Mouse (Mus musculus) C2C12 (cell line): ENCODE results near the gene Ryr1.

Source experiments
- CEBPB ChIP-seq: IDR thresholded peaks from one replicate; pipeline ENCODE4 v1.6.1; 2011; ENCODE audit warnings: low read depth, mild to moderate bottlenecking, control low read depth, moderate library complexity
- CTCF ChIP-seq: IDR thresholded peaks from one replicate; pipeline ENCODE4 v1.5.1; 2011; ENCODE audit not compliant: control insufficient read depth, insufficient read depth, insufficient read length
- FOSL1 ChIP-seq: IDR thresholded peaks from one replicate; pipeline ENCODE4 v1.8.0; 2011; ENCODE audit warnings: mild to moderate bottlenecking, low read length; ENCODE audit not compliant: poor library complexity, insufficient read depth, severe bottlenecking
- MAX ChIP-seq: IDR thresholded peaks from one replicate; pipeline ENCODE4 v1.6.1; 2011; ENCODE audit warnings: mild to moderate bottlenecking, control low read depth
- MYOD1 ChIP-seq: IDR thresholded peaks from one replicate; pipeline ENCODE4 v1.6.1; 2011; ENCODE audit warnings: low read depth; ENCODE audit not compliant: control insufficient read depth, insufficient read length
- MYOG ChIP-seq: IDR thresholded peaks from one replicate; pipeline ENCODE4 v1.6.1; 2011; ENCODE audit not compliant: control insufficient read depth, insufficient read length; ENCODE audit errors: extremely low read depth
- USF1 ChIP-seq: IDR thresholded peaks from one replicate; pipeline ENCODE4 v1.6.1; 2011; ENCODE audit warnings: low read depth, mild to moderate bottlenecking, control low read depth, moderate library complexity

- TF ChIP-seq CTCF (no peak), MAX (no peak), MYOD1 (no peak), CEBPB (no peak), USF1 (no peak), MYOG (no peak), FOSL1 (no peak)
Measured at GRCm38 (mm10) chr7:29128725-29129124, 3.7 kb upstream of the Ryr1 start.
